In genomic region chr2:38523781-38524445, GRCm38 (mm10) we compare ENCODE assay signal across 14 mouse cellular contexts. TPM values are rescaled to one million over a fixed set of nuclear protein-coding genes. Genes with fewer than 3 reads are reported as not detected.
A peak's percentile ranks its signal among the peaks of the same experiment; 100 is the strongest.
DNase-seq lines count a peak whose midpoint lies in the region; ATAC-seq and TF ChIP-seq lines count a peak whose summit lies in the region.
"Had no signal": no experiment of that assay in that cellular context is flagged by ENCODE, and none has a peak within 500 bp of the region (broad histone marks: within the 10 kb centered on the region; RNA-seq: fewer than 3 reads in every experiment).

No protein-coding gene starts in this region.

- no peak for TF ChIP-seq POLR2A in myocyte (IDR thresholded peaks at IDR 0.05; ENCODE audit: insufficient read length, low read depth)

- DNase-seq in kidney, adult 11 months, result peak; percentile 49
- peak; percentile 77 for DNase-seq in NIH3T3 (ENCODE audit: low read depth)
- no peak for DNase-seq in cerebellum, adult 8-10 months
- no peak for DNase-seq in ovary, postnatal 10 days (ENCODE audit: low spot score)
- DNase-seq: cerebellum, adult 18-20 months; right cerebral cortex, postnatal 25 days had no signal

- H3K36me3 ChIP-seq in kidney, embryonic 14.5 days (ENCODE audit: control insufficient read depth, insufficient read depth, low read length), result no peaks in the 10 kb centered on the region
- H3K36me3 ChIP-seq in intestine, embryonic 15.5 days, result peaks cover 3% of the 10 kb centered on the region; the same call in 1 of the 2 replicates
- H3K36me3 ChIP-seq in myocyte (ENCODE audit: control insufficient read depth, insufficient read depth), result no peaks in the 10 kb centered on the region
- no peaks in the 10 kb centered on the region for H3K36me3 ChIP-seq in hindbrain, embryonic 16.5 days (ENCODE audit: control insufficient read depth, insufficient read depth, low read length)
- H3K36me3 ChIP-seq: forebrain, embryonic 15.5 days; heart, embryonic 15.5 days; lung, embryonic 15.5 days had no signal

- no peaks in the 10 kb centered on the region for H3K9me3 ChIP-seq in kidney, embryonic 14.5 days (ENCODE audit: control insufficient read depth, low read length)
- no peaks in the 10 kb centered on the region for H3K9me3 ChIP-seq in intestine, embryonic 15.5 days
- no peaks in the 10 kb centered on the region for H3K9me3 ChIP-seq in hindbrain, embryonic 16.5 days (ENCODE audit: control insufficient read depth, low read length)
- H3K9me3 ChIP-seq: forebrain, embryonic 15.5 days; heart, embryonic 15.5 days; limb, embryonic 12.5 days; lung, embryonic 15.5 days had no signal

- no peak for ATAC-seq in kidney, embryonic 14.5 days (ENCODE audit: low FRiP score, low TSS enrichment)
- ATAC-seq in intestine, embryonic 15.5 days, result peak; percentile 92
- no peak for ATAC-seq in hindbrain, embryonic 16.5 days
- ATAC-seq: forebrain, embryonic 15.5 days had no signal

- H3K9ac ChIP-seq in kidney, embryonic 14.5 days (ENCODE audit: low read depth, low read length), result no peak overlapping the region
- no peak overlapping the region for H3K9ac ChIP-seq in intestine, embryonic 15.5 days
- H3K9ac ChIP-seq in hindbrain, embryonic 16.5 days (ENCODE audit: low read depth, low read length), result no peak overlapping the region
- H3K9ac ChIP-seq: forebrain, embryonic 15.5 days; heart, embryonic 15.5 days; limb, embryonic 12.5 days; lung, embryonic 15.5 days had no signal

- H3K27me3 ChIP-seq in kidney, embryonic 14.5 days (ENCODE audit: control insufficient read depth, insufficient read depth, low read length), result no peaks in the 10 kb centered on the region
- no peaks in the 10 kb centered on the region for H3K27me3 ChIP-seq in intestine, embryonic 15.5 days (replicated peaks)
- no peaks in the 10 kb centered on the region for H3K27me3 ChIP-seq in myocyte (ENCODE audit: control insufficient read depth, insufficient read depth, insufficient read length)
- H3K27me3 ChIP-seq in hindbrain, embryonic 16.5 days (replicated peaks; ENCODE audit: control insufficient read depth, insufficient read depth, low read length), result no peaks in the 10 kb centered on the region
- H3K27me3 ChIP-seq: forebrain, embryonic 15.5 days; heart, embryonic 15.5 days; limb, embryonic 12.5 days; lung, embryonic 15.5 days had no signal

- WGBS in kidney, embryonic 14.5 days, result 76% methylated on average over 10 of the region's 10 CpGs
- WGBS in intestine, embryonic 15.5 days, result 60% methylated on average over 10 of the region's 10 CpGs
- 85% methylated on average over 10 of the region's 10 CpGs for WGBS in hindbrain, embryonic 16.5 days

- no peaks in the 10 kb centered on the region; the same call in 1 of the 2 replicates for H3K4me1 ChIP-seq in kidney, embryonic 14.5 days (ENCODE audit: control insufficient read depth, insufficient read depth, low read length)
- peaks cover 36% of the 10 kb centered on the region for H3K4me1 ChIP-seq in intestine, embryonic 15.5 days (replicated peaks)
- no peaks in the 10 kb centered on the region; the same call in 1 of the 2 replicates for H3K4me1 ChIP-seq in hindbrain, embryonic 16.5 days (ENCODE audit: control insufficient read depth, insufficient read depth, low read depth, low read length)

- no peak overlapping the region for H3K4me3 ChIP-seq in kidney, embryonic 14.5 days (ENCODE audit: low read length)
- H3K4me3 ChIP-seq in intestine, embryonic 15.5 days (replicated peaks), result no peak overlapping the region
- no peak overlapping the region for H3K4me3 ChIP-seq in myocyte
- no peak overlapping the region for H3K4me3 ChIP-seq in hindbrain, embryonic 16.5 days (ENCODE audit: low read length)
- H3K4me3 ChIP-seq: forebrain, embryonic 15.5 days; heart, embryonic 15.5 days; limb, embryonic 12.5 days; lung, embryonic 15.5 days had no signal

- peaks cover 60% of the 10 kb centered on the region for H3K79me2 ChIP-seq in myocyte (ENCODE audit: control insufficient read depth, insufficient read depth)

- H3ac ChIP-seq in myocyte (ENCODE audit: control insufficient read depth, insufficient read length), result no peak overlapping the region

- H3K27ac ChIP-seq in kidney, embryonic 14.5 days (ENCODE audit: low read depth, low read length), result no peak overlapping the region
- H3K27ac ChIP-seq in intestine, embryonic 15.5 days, result peak overlapping the region; percentile 36; the same call in 1 of the 2 replicates
- no peak overlapping the region for H3K27ac ChIP-seq in hindbrain, embryonic 16.5 days (ENCODE audit: low read depth, low read length)
- H3K27ac ChIP-seq: forebrain, embryonic 15.5 days; heart, embryonic 15.5 days; limb, embryonic 12.5 days; lung, embryonic 15.5 days had no signal

- H3K4me2 ChIP-seq in kidney, embryonic 14.5 days (replicated peaks; ENCODE audit: low read depth, low read length), result no peak overlapping the region
- H3K4me2 ChIP-seq in intestine, embryonic 15.5 days (replicated peaks), result peak overlapping the region; percentile 32
- peak overlapping the region; percentile 63 for H3K4me2 ChIP-seq in myocyte (ENCODE audit: low read depth)
- no peak overlapping the region for H3K4me2 ChIP-seq in hindbrain, embryonic 16.5 days (ENCODE audit: low read length)
- H3K4me2 ChIP-seq: forebrain, embryonic 15.5 days; heart, embryonic 15.5 days; limb, embryonic 12.5 days; lung, embryonic 15.5 days had no signal

TF ChIP-seq in myocyte, 11 proteins besides CTCF, POLR2A, EP300 and RAD21:
- no peak for TF ChIP-seq REST (IDR thresholded peaks at IDR 0.05; ENCODE audit: insufficient read depth, insufficient read length)
- no peak for TF ChIP-seq MYOD1 (IDR thresholded peaks at IDR 0.05; ENCODE audit: control insufficient read depth in 1 of 3, insufficient read length in 2 of 3, low read depth in 2 of 3)
- no peak for TF ChIP-seq MAX (IDR thresholded peaks at IDR 0.05; ENCODE audit: low read depth)
- no peak for TF ChIP-seq E2F4 (IDR thresholded peaks at IDR 0.05; ENCODE audit: insufficient read depth)
TF ChIP-seq in myocyte: peak in this region for 0.

RNA-seq across cellular contexts. Expression of gene Nek6, which starts 12.5 kb away (rescaled TPM):
- polyA plus RNA-seq in kidney, embryonic 14.5 days (2014; fragmentation: Nextera tagmentation; extraction: Ambion mirVana), result 56.9 and 75.9 TPM in 2 replicates
- polyA plus RNA-seq in intestine, embryonic 15.5 days (2015; fragmentation: Nextera tagmentation; extraction: Ambion mirVana), result 102 and 104 TPM in 2 replicates
- polyA plus RNA-seq in myocyte (2012; fragmentation: generic; extraction: Trizol), result 25.6 TPM
- polyA plus RNA-seq in hindbrain, embryonic 16.5 days (2015; fragmentation: Nextera tagmentation; extraction: Ambion mirVana), result 65.4 and 72.4 TPM in 2 replicates

Comparison
In these comparisons a context has a peak if more than half of its experiments do, and no peak if none do; other contexts are left out.
1. DNase-seq: peak in kidney, adult 11 months (single experiment) and NIH3T3 (single experiment); none in cerebellum, adult 8-10 months (single experiment) and ovary, postnatal 10 days (single experiment).
2. H3K4me2 ChIP-seq: peak in intestine, embryonic 15.5 days (single experiment) and myocyte (single experiment); none in kidney, embryonic 14.5 days (single experiment) and hindbrain, embryonic 16.5 days (single experiment).